Mouse (Mus musculus) CD4-positive, CD25-positive, alpha-beta regulatory T cell, adult 4 months (primary cell): ENCODE results near the gene Zdhhc23. TPM values are rescaled to one million over a fixed set of nuclear protein-coding genes. Genes with fewer than 3 reads are reported as not detected.

Experiments
- polyA plus RNA-seq, 2 experiments: library from polyadenylated mRNA; unstranded; fragments of 100-300 nt; shearing (Covaris generic); gene quantifications; one replicate each; pipeline ENCODE4 v1.2.1; 2017

Zdhhc23 gene
- polyA plus RNA-seq, 2 experiments from 2014 or later = 2.5 to 3.3 TPM

Other genes starting within 250 kb of the Zdhhc23 start
- gene Drd3, start 225.8 kb downstream of the Zdhhc23 start, polyA plus RNA-seq = not detected
- gene Ccdc191, start 90.0 kb downstream of the Zdhhc23 start, polyA plus RNA-seq = 10 to 100 TPM; 15.6 to 17.1 TPM
- 10 to 100 TPM; 22.3 to 23.5 TPM for gene Qtrt2, start 53.0 kb downstream of the Zdhhc23 start, polyA plus RNA-seq
- 1 to 10 TPM; 4.7 to 6.0 TPM for gene Gramd1c, start 83.6 kb upstream of the Zdhhc23 start, polyA plus RNA-seq
- 10 to 100 TPM; 33.4 to 41.1 TPM for gene Atp6v1a, start 159.9 kb upstream of the Zdhhc23 start, polyA plus RNA-seq
- 10 to 100 TPM; 22.0 to 22.1 TPM for gene Naa50, start 160.0 kb upstream of the Zdhhc23 start, polyA plus RNA-seq
- 1 to 10 TPM; 3.9 to 5.2 TPM for gene Usf3, start 193.5 kb upstream of the Zdhhc23 start, polyA plus RNA-seq